In genomic region chrX:103529185-103529584, GRCm38 (mm10) we compare ENCODE assay signal across 8 mouse cellular contexts.
DNase-seq lines count a peak whose midpoint lies in the region; ATAC-seq and TF ChIP-seq lines count a peak whose summit lies in the region.

No protein-coding gene starts in this region.

- no peak for TF ChIP-seq CTCF in brain, embryonic 14.5 days (IDR thresholded peaks at IDR 0.05; ENCODE audit: borderline replicate concordance, extremely low read depth, insufficient read depth, insufficient read length)
- no peak for TF ChIP-seq CTCF in embryonic fibroblast, embryonic 13.5 days (IDR thresholded peaks at IDR 0.05; ENCODE audit: borderline replicate concordance, insufficient read depth, low read length)

- H3K4me3 ChIP-seq in embryonic fibroblast, embryonic 13.5 days (ENCODE audit: insufficient read depth, low read length): no peak overlapping the region
- H3K4me3 ChIP-seq in limb, embryonic 15.5 days: peak overlapping the region; percentile 20
- H3K4me3 ChIP-seq in midbrain, embryonic 15.5 days: peak overlapping the region; percentile 18

- WGBS in limb, embryonic 15.5 days: 2% methylated on average over 23 of the region's 23 CpGs
- 2% methylated on average over 23 of the region's 23 CpGs for WGBS in midbrain, embryonic 15.5 days

- peak overlapping the region; percentile 37 for H3K4me2 ChIP-seq in limb, embryonic 15.5 days
- peak overlapping the region; percentile 48 for H3K4me2 ChIP-seq in midbrain, embryonic 15.5 days

- peak; percentile 71; the same call in 1 of the 2 replicates for ATAC-seq in limb, embryonic 15.5 days (ENCODE audit: insufficient number of reproducible peaks, low FRiP score, low TSS enrichment, low read depth)
- ATAC-seq in midbrain, embryonic 15.5 days (replicated peaks): peak; percentile 77

- no peak for TF ChIP-seq POLR2A in brain, embryonic 14.5 days (IDR thresholded peaks at IDR 0.05; ENCODE audit: borderline replicate concordance, extremely low read depth, insufficient read depth, insufficient read length, poor library complexity, severe bottlenecking)
- TF ChIP-seq POLR2A in embryonic fibroblast, embryonic 13.5 days (IDR thresholded peaks at IDR 0.05; ENCODE audit: low read depth, low read length): 0 out of 2 replicates have a peak, but pooled peaks have one; percentile 13

- no peaks in the 10 kb centered on the region for H3K27me3 ChIP-seq in limb, embryonic 15.5 days
- no peaks in the 10 kb centered on the region for H3K27me3 ChIP-seq in midbrain, embryonic 15.5 days (replicated peaks)

- H3K9ac ChIP-seq in limb, embryonic 15.5 days: no peak overlapping the region
- H3K9ac ChIP-seq in midbrain, embryonic 15.5 days: no peak overlapping the region

- H3K4me1 ChIP-seq in embryonic fibroblast, embryonic 13.5 days (ENCODE audit: control insufficient read depth, insufficient read depth, low read length): no peaks in the 10 kb centered on the region
- H3K4me1 ChIP-seq in limb, embryonic 15.5 days: 0 out of 2 replicates have a peak, but pooled peaks cover 6% of the 10 kb centered on the region
- H3K4me1 ChIP-seq in midbrain, embryonic 15.5 days: peaks cover 9% of the 10 kb centered on the region

- no peaks in the 10 kb centered on the region for H3K9me3 ChIP-seq in limb, embryonic 15.5 days
- no peaks in the 10 kb centered on the region for H3K9me3 ChIP-seq in midbrain, embryonic 15.5 days

- H3K27ac ChIP-seq in embryonic fibroblast, embryonic 13.5 days (ENCODE audit: insufficient read depth, low read length): no peak overlapping the region
- H3K27ac ChIP-seq in limb, embryonic 15.5 days: no peak overlapping the region
- H3K27ac ChIP-seq in midbrain, embryonic 15.5 days: no peak overlapping the region

- peak; percentile 87 for DNase-seq in A20 (ENCODE audit: low read depth, low spot score)
- DNase-seq in brain, embryonic 14.5 days (ENCODE audit: low read depth): peak; percentile 89
- DNase-seq in heart, adult 9 months (ENCODE audit: low spot score in 2 of 2): peak; percentile 57 to 78
- peak; percentile 45 to 58 for DNase-seq in kidney, adult 8-10 months
- DNase-seq in spleen, postnatal 14 days (ENCODE audit: low spot score in 2 of 2): peak; percentile 29 to 69

- no peaks in the 10 kb centered on the region for H3K36me3 ChIP-seq in limb, embryonic 15.5 days
- no peaks in the 10 kb centered on the region for H3K36me3 ChIP-seq in midbrain, embryonic 15.5 days (replicated peaks)
